Mouse (Mus musculus) layer of hippocampus, postnatal 10 days (tissue): Measurements from ENCODE around the gene Ghr. TPM values are rescaled to one million over a fixed set of nuclear protein-coding genes. Genes with fewer than 3 reads are reported as not detected.

ENCODE experiments used
- DNase-seq, 2 experiments: peaks; one replicate each; pipeline ENCODE4 v3.0.0; 2021; ENCODE audit warnings: low spot score in 2 of 2
- total RNA-seq, 2 experiments: library from RNA; stranded (reverse); gene quantifications; 2 replicates each; pipeline ENCODE4 v1.2.3; 2021

Ghr gene
- total RNA-seq, 2 experiments from 2014 or later: 10.1 to 10.2 TPM

GRCm38 (mm10) chr15:3297615-3298014 lies 285.7 kb downstream of the Ghr start:
- no peak for DNase-seq

DNA sequence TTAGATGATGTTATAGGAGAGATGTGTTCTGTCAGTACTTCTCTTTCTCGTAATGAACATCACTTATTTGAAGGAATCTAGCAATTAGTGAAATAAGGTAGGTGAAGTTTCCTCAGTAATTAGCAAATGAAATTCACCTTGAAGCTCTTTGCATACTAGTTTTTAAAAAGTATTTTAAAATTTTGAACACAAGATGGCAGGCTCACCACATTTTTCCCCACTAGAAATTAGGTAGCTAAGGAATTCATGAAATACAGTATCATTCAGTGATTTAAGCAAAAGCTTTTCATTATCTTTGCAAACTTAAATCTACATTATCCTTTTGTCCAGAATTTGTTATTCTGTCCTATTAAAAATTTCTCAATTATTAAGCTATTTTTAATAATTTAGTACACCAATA lies 287.3 kb downstream of the Ghr start:
- no peak for DNase-seq

DNA sequence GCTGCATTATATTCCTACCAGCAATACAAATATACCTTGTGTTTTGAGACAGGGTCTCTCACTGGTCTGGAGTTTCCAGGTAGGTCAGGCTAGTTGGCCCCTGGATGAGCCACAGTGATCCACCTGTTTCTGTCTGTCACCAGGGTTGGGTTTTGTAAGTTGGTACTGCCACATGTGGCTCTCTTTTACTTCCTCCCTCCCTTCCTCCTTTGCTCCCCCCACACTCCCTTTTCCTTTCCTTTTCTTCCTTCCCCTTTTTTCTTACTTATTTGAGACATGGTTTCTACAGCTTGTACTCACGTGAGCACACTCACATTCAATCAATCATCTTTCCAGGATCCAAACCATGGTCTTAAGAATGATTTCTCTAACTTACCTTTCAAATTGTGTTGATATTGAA lies 289.8 kb downstream of the Ghr start:
- DNase-seq: no peak

DNA sequence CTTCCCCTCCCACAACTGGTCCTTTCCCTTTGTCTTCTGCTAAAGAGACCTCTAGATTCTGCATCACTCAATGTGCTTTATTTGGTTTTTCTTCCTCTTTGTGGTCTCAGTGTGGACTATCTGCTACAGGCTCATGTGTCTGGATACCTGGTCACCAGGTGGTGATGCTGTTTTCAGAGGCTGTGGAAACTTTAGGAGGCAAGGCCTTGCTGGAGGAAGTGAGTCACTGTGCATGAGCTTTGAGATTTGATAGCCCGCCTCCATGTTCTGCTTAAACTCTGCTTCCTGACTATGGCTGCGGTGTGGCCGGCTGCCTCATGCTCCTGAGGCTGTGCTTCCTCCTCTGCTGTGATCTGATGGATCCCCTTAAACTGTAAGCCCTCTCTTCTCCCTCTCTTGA lies 292.9 kb downstream of the Ghr start:
- no peak for DNase-seq

DNA sequence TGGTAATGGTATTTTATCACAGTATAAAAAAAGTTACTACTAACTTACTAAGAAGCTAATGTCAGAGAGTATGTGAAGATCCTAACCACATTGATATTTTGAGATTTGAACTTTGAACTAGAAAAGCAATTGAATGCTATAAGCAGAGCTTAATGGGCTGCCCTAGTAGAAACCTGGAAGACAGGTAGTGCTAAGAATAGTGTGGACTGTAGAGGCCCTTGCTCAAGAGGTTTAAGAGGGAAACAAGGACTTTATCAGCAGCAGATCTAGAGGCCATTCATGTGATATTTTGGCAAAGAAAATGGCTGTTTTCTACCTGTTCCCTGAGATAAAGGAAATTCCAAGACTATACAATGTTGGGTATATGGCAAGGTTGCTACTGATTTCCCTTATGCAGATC lies 297.3 kb downstream of the Ghr start:
- DNase-seq: no peak

DNA sequence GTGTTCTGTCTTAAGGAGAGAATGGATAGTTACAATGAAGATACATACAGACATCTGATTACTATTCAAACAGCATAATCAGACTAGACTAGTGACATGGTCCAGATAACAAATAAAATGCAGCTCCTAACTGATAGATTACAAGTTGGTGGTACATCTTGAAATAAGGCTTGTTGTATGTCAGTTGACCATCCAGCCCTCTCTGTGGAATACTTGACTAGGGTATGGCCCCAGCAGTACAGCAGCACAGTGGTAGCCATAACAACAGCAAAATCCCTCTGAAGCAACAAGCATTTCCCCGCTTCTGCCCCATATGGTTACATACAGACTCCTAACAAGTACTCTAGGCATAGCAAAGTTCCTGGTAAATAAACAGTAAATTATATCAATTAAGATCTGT lies 301.6 kb downstream of the Ghr start:
- no peak for DNase-seq

- DNase-seq: no peak
Measured at GRCm38 (mm10) chr15:3281216-3281615, 302.1 kb downstream of the Ghr start.

DNA sequence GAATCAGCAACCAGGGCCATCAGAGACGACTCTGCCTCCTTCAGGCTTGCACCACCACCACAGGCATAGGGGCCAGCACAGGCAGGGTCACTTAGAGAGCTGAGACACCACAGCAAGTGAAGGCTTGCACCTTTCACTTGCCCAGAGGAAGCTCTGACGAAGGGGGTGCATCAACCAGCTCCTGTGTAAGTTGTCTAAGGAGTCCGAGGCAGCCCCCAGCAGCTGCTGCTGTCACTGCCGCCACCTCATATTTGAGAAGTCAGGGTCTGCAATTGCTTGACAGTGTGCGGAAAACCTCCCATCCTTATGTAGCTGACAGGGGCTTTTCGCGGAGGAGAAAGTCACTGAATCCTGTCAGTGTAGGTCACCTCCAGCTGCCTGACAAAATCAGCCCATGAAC lies 304.1 kb downstream of the Ghr start:
- DNase-seq: no peak

DNA sequence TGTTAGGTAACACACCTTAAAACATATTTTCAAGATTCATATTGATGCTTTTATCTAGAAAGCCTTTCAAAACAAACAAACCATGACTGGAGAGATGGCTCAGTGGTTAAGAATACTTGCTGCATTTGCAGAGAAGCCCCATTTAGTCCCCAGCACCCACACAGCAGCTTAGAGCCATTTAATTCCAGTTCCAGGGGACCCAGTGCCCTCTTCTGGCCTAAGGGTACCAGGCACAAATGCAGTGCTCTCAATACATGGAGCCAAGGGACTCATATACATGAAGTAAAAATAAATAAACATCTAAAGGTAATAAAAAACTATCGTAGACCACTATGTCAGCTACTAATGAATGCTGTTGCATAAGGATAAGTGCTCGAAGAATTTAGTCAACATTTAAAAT lies 305.9 kb downstream of the Ghr start:
- no peak for DNase-seq

DNA sequence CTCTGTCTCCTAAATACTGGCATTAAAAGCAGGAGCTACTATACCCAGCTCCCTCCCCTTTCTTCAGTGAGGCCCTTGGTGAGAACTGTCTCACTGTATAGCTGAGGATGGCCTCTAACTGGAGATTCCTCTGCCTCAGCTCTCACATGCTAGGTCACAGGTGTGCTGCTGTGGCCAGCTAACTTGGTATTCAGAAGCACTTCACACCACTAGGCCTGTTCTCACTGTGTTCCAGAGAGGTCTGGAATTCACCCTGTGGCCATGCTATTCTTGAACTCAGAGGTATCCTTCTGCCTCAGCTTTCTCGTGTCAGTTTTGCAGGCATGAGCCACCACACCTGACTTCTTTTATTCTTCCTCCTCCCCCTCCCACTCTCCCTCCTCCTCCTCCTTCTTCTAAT lies 310.1 kb downstream of the Ghr start:
- no peak for DNase-seq

DNA sequence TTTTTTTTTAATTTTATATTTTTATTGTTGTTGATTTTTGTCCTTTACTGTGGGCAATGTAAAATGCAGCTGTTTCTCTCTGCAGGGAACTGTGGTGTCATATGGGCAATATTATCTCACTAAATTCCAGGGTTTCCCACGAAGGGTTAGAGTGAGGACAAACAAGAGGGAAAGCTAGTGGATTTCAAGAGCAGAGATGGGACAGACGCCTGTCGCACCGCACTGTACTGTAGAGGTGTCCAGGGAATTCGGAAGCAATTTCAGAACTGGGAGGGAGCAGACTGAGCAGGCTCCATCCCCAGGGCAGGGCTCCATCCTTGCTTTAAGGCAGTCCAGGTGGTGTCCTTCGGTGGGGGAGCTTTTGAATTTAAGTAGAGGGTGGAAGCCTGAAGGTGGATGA lies 312.1 kb downstream of the Ghr start:
- DNase-seq: no peak

DNA sequence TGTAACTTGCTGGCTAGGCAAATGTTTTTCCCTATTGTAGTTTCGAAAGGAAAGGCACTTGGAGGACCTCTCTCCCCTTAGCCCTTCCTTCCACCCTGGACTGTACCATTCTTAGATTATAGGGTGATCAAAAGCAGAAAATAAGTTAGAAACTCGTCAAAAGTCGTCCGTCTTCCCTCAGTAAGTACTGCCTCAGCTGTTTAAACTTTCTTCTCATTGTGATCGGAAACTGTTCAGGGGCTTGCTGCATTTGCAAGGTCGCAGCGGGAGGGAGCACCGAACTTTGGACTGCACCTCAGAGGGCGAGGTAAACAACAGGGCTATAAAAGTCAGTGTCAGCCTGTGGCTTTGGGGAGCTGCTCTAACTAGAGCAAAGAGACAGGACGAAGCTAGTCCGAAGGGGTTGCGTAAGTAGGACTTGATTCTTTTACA lies 312.6 kb downstream of the Ghr start:
- peak; percentile 42 to 59 for DNase-seq

DNA sequence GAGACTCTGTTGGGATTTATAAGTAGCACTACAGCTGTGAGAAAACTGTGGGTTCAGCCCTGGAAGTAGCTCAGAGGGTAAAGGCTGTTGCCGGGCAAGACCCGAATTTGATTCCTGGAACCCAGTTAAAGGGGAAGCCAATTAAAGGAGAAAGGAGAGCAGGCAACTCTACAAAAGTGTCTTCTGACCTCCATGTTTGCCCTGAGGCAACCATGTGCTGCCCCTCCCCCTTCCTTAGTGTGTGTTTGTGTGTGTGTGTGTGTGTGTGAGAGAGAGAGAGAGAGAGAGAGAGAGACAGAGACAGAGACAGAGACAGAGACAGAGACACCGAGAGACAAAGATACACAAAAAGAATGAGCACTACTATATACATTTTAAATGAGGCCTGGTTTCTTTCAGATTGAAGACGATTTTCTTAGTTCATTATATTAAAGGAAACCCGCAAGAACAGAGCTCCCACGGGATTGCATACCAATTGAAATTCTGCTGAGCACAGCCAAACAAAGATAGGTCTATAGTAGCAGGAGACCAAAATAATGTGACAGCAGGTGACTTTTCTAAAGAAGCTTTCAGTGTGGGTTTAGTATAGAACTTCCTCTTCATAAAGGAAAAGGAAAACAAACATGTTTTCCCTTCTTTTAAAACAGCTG lies 313.2 kb downstream of the Ghr start:
- no peak for DNase-seq

- no peak for DNase-seq
Measured at GRCm38 (mm10) chr15:3269496-3269895, 313.8 kb downstream of the Ghr start.

DNA sequence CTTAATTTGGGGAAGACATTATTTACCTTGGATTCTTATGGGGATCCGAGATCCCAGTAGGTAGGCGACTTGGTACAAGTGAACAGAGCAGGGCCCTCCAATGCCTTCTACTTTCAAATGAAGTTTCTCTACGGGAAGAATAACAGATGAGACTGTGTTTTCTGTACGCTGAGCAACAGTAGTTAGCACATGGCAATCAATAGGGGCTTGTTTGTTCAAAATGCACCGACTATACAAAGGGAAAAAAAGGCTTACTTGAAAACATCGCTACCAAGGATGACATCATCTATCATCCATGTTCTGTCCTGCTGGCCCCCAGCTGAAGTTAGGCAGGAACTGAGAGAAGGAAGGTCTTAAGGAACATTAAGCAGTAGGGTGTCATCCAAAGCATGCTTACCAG lies 315.0 kb downstream of the Ghr start, which contains the start of gene Selenop:
Gene Selenop (plus strand): TSS at position 301 of the 400 bp plus-strand sequence.
- no peak for DNase-seq
